Mouse (Mus musculus) bone marrow, adult 2 months (tissue): ENCODE data around the gene Polr2m.

ENCODE experiments used
- CTCF ChIP-seq: fragments of 200-500 bp; IDR thresholded peaks from 2 replicates; pipeline ENCODE4 v1.5.1; 2011; ENCODE audit warnings: low read length, control low read depth; ENCODE audit not compliant: control insufficient read depth, insufficient read depth
- POLR2A ChIP-seq: fragments of 200-500 bp; IDR thresholded peaks from 2 replicates; pipeline ENCODE4 v1.6.1; 2011; ENCODE audit warnings: low read depth, mild to moderate bottlenecking, control low read depth, low read length, borderline replicate concordance; ENCODE audit not compliant: control insufficient read depth

GRCm38 (mm10) chr9:71512899-71513298 lies 27.2 kb upstream of the Polr2m start:
- TF ChIP-seq CTCF (no peak), POLR2A (no peak)
